Mouse (Mus musculus) erythroblast, adult 5-6 weeks (primary cell): ENCODE measurements around the gene Stxbp4. TPM values are rescaled to one million over a fixed set of nuclear protein-coding genes. Genes with fewer than 3 reads are reported as not detected.

Source experiments
- ATAC-seq: replicated peaks from 2 replicates; pipeline ENCODE4 v1.8.0; 2016; ENCODE audit warnings: moderate number of reproducible peaks, mild to moderate bottlenecking, moderate TSS enrichment, inconsistent platforms; ENCODE audit not compliant: poor library complexity, low FRiP score, severe bottlenecking
- total RNA-seq, 2 experiments: library from RNA; stranded (forward) in 1 of 2; stranded (reverse) in 1 of 2; fragments of 150-400 nt in 1 of 2; fragments of 200-764, 138-1000 nt in 1 of 2; gene quantifications; 2 replicates each; pipeline versions ENCODE4 v1.2.3 to v1.2.4; 2015 to 2017; ENCODE audit warnings: low replicate concordance in 2 of 2

Gene Stxbp4
- total RNA-seq (2015; ENCODE audit: low replicate concordance) (28.6 and 34.9 TPM in 2 replicates), total RNA-seq (2017; ENCODE audit: low replicate concordance) (29.7 and 41.9 TPM in 2 replicates)

DNA sequence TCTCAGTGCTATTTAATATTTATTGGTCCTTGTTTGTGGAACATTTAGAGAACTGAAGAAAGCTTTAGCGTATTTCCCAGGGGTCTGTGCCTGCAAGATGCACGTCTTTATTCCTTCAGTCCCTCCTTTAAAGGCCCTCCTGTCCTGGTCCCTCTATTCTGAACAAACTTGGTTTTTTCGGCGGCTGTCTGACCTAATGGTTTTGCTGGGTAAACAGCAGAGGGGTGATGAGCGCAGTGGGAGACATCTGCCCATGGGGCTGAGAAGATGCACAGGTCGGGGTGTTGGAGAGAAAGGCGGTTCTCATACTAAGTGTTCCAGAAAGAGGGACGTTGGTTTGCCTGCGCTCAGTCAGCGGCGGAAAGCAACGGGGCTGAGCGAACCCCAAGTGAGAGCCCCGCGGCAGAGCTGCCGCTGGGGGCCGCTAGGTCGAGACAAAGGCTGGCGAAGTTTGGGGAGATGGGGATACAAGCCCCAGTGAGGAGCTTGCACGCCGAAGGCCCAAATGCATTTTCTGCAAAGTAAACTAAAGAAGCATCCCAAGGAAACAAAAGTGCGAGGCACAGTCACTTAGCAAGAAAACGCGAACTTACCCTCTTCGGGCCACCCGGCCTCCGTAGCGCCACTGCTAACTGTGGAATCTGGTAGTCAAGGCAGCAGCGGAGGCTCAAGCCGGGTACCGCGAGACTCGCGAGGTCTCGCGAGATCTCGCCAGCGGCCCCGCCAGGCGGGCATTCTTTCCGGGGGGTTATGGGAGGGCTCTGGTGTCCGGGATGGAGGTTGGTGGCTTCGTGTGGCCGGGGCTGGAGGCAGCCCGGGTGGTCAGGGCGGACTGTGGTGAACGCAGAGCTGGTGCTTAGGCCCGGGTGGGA lies at the start of gene Stxbp4, which contains the start of gene Cox11:
Gene Stxbp4 (minus strand): TSS at position 645 of the 872 bp plus-strand sequence.
Gene Cox11 (plus strand): TSS at position 734 of the 872 bp plus-strand sequence.
- peak; percentile 93 for ATAC-seq

- peak; percentile 66 for ATAC-seq
These were observed 49.2 kb upstream of the Stxbp4 start for GRCm38 (mm10) chr11:90687040-90687439.

GRCm38 (mm10) chr11:90686287-90687025 lies 48.6 kb upstream of the Stxbp4 start:
- peak; percentile 82 for ATAC-seq

DNA sequence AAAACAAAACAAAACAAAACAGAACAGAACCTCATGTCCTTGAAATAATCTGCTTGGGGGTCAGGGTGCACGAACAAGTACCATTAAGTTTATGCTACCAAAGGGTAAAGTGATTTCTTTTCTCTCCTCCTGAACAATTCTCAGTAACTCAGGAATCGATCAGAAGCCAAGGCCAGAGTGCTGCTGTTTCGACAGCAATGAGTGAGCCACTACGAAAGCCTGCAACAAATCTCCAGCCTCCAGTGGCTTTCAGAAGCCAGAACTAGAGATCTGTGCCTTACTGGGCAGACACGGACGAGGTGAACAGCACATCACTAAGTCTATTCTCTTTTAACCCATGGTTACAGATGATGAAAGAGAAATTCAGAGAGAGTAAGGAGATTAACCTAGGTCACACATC lies 47.3 kb upstream of the Stxbp4 start:
- no peak for ATAC-seq

GRCm38 (mm10) chr11:90684765-90685164 lies 46.9 kb upstream of the Stxbp4 start:
- no peak for ATAC-seq

GRCm38 (mm10) chr11:90681171-90681570 lies 43.3 kb upstream of the Stxbp4 start:
- ATAC-seq: no peak

DNA sequence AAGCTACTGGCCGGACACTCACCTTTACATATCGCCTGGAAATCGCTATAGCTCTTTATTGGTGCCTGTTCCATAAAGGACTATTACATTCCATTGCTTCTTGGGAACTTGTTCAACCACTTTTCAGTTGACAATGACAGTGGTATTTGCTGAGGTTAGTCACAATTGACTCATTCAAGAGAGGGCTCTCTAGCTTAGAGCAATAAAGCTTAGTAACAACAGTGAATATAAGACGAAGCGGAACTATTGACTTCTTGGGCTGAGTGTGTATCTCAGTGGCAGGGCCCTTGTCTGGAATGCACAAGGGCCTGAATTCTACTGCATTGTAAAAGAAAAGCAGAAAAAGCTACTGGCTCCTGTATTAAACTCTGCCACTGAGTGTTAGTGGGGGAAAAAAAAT lies 40.7 kb upstream of the Stxbp4 start:
- no peak for ATAC-seq

- no peak for ATAC-seq
These were observed 39.9 kb upstream of the Stxbp4 start for GRCm38 (mm10) chr11:90677771-90678288.

GRCm38 (mm10) chr11:90677027-90677426 lies 39.1 kb upstream of the Stxbp4 start:
- ATAC-seq: peak; percentile 72

DNA sequence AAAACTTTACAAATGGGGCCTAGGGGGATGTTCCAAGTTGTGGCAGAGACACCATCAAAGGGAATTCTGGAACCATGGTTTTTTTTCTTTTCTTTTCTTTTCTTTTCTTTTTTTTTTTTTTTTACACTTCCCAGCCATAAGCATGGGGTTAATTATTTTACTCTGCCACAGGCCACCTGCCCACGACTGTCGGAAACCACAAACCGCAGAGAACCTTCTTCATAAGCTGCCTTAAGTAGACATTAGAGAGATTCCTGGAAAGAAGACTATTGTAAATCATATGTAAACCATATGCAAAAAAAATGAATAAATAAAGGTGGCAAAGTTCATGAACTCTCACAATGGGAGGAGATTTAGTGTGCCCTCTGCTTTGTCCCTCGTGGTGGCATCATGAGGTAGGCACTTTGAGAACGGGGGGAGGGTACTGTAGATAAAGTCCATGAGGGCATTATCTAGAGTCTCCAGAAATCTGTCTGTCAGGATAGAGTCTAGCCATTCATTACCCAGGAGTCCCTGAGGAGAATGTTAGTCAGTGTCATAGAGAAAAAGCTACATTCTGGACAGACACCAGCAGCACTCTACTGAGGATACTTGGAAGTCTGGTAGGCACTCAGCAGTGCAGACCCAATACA lies 37.7 kb upstream of the Stxbp4 start:
- ATAC-seq: peak; percentile 94

DNA sequence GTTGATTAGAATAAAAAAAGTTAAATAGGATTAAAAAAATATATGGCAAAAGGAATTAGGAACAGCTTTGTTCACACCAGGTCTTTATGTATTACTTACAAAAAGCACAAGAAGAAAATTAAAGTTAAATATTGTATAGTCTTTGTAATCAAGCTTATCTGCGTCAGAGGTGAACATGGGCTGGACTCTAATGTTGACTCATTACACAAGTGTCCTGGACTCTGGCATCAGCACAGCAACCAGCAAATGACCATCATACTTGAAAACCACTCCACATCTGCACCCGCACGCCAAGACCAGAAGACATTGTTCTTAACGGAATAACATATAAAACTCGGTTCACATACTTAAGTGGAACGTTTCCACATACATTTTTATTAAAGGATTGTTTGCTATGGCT lies 29.4 kb upstream of the Stxbp4 start:
- ATAC-seq: no peak

- ATAC-seq: peak; percentile 75
These were observed 29.0 kb upstream of the Stxbp4 start for GRCm38 (mm10) chr11:90666916-90667315.

DNA sequence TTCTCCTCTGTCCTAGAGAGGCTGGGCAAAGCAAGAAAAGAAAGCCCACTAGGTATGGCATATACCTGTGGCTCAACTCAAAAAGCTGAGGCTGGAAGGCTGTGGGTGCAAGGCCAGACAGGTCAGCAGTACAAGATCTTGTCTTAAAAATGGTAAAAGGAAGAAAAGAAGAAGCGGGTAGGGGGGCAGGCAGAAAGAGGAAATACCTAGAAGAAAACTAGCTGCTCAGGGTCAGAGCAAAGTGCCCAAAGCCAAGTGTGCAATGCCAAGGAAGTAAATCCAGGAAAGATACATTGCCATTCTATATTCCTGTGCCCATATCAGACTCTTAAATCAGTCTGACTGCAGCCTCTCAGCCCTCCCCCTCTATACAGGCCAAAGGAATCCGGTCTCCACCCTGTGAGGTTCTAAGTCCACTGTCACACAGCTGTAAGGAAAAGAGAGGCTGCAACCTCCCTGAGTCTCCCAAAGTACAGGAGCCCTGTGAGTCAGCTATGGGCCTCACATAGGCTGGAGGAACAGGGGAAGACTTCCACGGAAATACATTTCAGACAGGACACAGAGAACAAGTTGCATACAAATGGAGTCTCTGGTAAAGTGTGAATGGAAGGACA lies 28.4 kb upstream of the Stxbp4 start:
- peak; percentile 24 for ATAC-seq

GRCm38 (mm10) chr11:90665161-90665560 lies 27.3 kb upstream of the Stxbp4 start:
- no peak for ATAC-seq

DNA sequence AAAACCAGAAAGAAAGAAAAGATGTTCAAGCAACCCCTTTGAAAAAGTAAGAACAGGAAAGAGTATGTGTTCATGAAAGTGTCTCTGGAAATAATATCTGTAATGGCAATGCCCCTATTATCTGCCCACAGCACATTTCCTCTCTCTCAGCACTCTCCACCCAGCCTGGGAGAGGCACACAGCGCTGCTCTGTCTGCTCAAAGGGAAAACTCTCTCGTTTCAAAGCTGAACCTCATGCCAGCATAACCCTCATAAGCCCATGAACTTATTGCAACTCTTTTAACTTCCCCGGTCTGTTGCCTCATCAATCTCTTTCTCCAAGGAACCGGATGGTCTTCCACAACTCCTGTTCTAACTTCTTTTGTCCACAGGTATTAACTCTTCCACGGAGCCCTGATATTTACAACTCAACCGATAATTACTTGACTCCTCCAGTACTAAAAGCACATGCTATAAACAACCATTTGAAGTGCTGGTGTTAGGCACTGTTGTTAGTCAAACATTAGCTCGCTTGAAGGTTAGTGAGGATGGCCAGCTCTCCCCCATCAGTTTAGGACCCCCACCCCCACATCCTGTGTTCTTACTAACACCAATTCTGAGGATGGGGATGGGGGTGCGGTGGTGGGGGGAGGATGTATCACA lies 26.6 kb upstream of the Stxbp4 start:
- ATAC-seq: peak; percentile 86

GRCm38 (mm10) chr11:90663618-90664297 lies 25.9 kb upstream of the Stxbp4 start:
- ATAC-seq: peak; percentile 3; the same call in 1 of the 2 replicates

DNA sequence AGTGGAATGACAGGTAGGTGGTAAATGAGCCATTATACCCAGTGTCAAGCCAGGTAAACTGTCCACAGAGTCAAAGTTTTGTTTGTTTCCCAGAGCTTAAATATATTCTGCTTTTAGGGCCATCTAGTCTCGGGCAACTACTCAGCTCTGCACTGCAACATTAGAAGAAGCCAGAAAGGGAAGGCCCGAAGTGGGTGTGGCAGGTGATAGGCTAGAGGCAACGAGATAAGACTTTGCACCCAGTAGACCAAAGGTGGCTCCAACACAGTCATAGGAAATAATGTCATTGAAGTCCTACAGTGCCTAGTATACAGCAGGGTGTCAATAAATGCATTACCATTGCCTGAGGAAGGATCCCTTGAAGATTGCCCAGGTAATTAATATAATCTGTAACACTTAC lies 25.2 kb upstream of the Stxbp4 start:
- ATAC-seq: peak; percentile 69

DNA sequence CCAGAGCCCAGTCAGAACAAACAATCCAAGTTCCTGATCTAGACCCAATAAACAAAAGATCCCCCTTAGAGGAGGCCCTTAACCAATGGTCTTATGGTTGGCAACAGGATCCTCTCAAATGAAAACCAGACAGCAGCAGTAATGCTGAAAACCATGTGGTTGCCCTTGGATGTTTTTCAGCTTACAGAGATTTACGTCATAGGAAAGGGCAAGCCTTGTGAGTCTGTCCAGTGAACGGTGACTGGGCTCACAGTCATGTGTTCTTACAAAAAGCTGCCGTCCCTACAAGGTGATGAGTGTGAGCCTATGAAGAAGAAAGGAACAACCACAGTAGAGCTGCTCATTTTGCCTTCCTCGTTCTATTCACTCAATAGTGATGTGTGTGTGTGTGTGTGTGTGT lies 22.8 kb upstream of the Stxbp4 start:
- ATAC-seq: no peak

GRCm38 (mm10) chr11:90657527-90657926 lies 19.6 kb upstream of the Stxbp4 start:
- ATAC-seq: no peak
